Mouse (Mus musculus): Measurements from ENCODE around the gene Tacc3.

DNA sequence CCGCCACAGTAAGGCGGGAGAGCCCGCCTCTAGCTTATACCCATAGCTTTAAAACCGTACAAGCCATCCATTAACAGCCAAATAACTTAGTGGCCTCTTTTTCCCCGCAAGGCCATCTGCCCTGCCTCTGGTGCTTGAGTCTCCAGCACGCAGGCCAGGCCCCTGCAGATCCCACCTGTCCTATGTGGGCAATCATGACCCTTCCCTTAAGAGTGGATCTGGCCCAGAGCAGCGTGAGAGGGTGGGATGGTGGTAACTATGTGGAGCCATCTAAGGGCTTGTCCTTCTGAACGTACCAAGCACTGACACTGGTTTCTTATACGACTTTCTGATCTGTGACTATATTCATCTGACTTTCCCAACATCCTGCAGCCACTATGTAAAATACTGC is 5.2 kb upstream of the Tacc3 start:
- TF ChIP-seq POLR2A (IDR thresholded peaks at IDR 0.05; ENCODE audit: low read depth, low read length) (no peak; the same call in 1 of the 2 replicates), CTCF (IDR thresholded peaks at IDR 0.05; ENCODE audit: borderline replicate concordance, insufficient read depth, low read length) (no peak)
